Mouse (Mus musculus) spleen, adult 2 months (tissue): Measurements from ENCODE around the gene Ugt1a8.

Experiments
- CTCF ChIP-seq: fragments of 200-500 bp; IDR thresholded peaks from 2 replicates; pipeline ENCODE4 v1.5.1; 2011; ENCODE audit warnings: mild to moderate bottlenecking, inconsistent platforms; ENCODE audit not compliant: insufficient read depth, insufficient read length, insufficient replicate concordance; ENCODE audit errors: extremely low read depth
- POLR2A ChIP-seq: fragments of 200-500 bp; IDR thresholded peaks from 2 replicates; pipeline ENCODE4 v1.6.1; 2011; ENCODE audit warnings: low read depth, low read length, inconsistent platforms

DNA sequence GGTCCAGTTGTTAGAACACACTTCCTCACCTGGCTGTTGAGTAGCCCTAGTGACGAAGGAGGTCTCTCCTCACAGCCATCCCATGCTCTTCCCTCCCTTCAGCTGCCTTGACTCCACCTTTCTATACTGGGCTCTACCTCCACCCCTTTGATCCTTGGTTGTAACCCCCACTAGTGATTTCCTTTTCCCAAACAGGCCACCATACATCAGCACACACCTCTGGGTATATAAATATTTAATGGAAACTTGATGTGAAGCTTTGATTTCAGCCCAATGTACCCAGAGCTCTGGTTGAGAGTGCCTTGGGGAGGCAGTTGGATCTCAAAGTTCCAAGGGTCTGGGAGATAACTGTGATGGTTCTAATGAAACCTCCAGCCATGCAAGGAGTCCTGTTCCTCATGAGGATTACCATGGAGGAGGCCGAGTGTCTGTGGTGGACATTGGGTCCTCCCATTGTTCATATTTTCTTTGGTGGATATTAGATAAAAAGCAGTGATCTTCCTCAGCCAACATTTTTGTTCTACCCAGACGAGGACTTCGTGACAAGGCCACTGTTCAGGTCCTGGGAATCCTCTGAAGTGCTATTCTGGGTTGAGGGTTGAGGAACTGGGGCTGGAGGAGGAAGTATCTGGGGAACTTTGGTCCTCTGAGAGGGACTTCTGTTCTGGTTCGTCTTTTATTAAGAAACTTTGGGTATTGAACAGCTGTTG lies 139.2 kb downstream of the Ugt1a8 start, which contains the start of gene Mroh2a:
- TF ChIP-seq CTCF (no peak), POLR2A (no peak)
